Mouse (Mus musculus) CD8-positive naive resting alpha-beta T cell, adult 2 months (primary cell): ENCODE data around the gene Tirap.

Experiments used
- DNase-seq, 2 experiments: peaks; one replicate each; pipeline ENCODE4 v3.0.0; 2022; ENCODE audit warnings: low read depth in 2 of 2, low spot score in 2 of 2

Tirap gene

GRCm38 (mm10) chr9:35199772-35200471 is at the start of gene Tirap, which contains the start of gene Srpr:
Gene Tirap (minus strand): TSS chr9:35200291.
Gene Srpr (plus strand): TSS chr9:35200175.
- DNase-seq, result peak; percentile 77

- no peak for DNase-seq
Measured at GRCm38 (mm10) chr9:35249476-35249875, 49.4 kb upstream of the Tirap start.

GRCm38 (mm10) chr9:35247405-35247804 is 47.3 kb upstream of the Tirap start:
- DNase-seq, result no peak

GRCm38 (mm10) chr9:35239734-35240133 is 39.6 kb upstream of the Tirap start:
- DNase-seq, result no peak

- DNase-seq, result no peak
Measured at GRCm38 (mm10) chr9:35238915-35239571, 39.0 kb upstream of the Tirap start.

GRCm38 (mm10) chr9:35238371-35238770 is 38.3 kb upstream of the Tirap start:
- no peak for DNase-seq

- no peak for DNase-seq
Measured at GRCm38 (mm10) chr9:35235996-35236395, 35.9 kb upstream of the Tirap start.

- no peak for DNase-seq
Measured at GRCm38 (mm10) chr9:35228671-35229070, 28.6 kb upstream of the Tirap start.

GRCm38 (mm10) chr9:35223466-35223865 is 23.4 kb upstream of the Tirap start:
- DNase-seq, result no peak

GRCm38 (mm10) chr9:35217963-35218362 is 17.9 kb upstream of the Tirap start:
- no peak for DNase-seq

- no peak for DNase-seq
Measured at GRCm38 (mm10) chr9:35211573-35212511, 11.8 kb upstream of the Tirap start.

- DNase-seq, result peak; percentile 99
Measured at GRCm38 (mm10) chr9:35210542-35211474, 10.7 kb upstream of the Tirap start, which contains the start of gene Foxred1. Gene Foxred1 (minus strand): TSS chr9:35211055.

- no peak for DNase-seq
Measured at GRCm38 (mm10) chr9:35204421-35204820, 4.3 kb upstream of the Tirap start.

- DNase-seq, result no peak
Measured at GRCm38 (mm10) chr9:35203536-35203935, 3.4 kb upstream of the Tirap start.

GRCm38 (mm10) chr9:35200529-35201060 is 504 bp upstream of the Tirap start:
- DNase-seq, result no peak

GRCm38 (mm10) chr9:35198945-35199771 is 933 bp downstream of the Tirap start:
- peak in 1 of 2 experiments; percentile 8 for DNase-seq

- no peak for DNase-seq
Measured at GRCm38 (mm10) chr9:35198351-35198750, 1.7 kb downstream of the Tirap start.

GRCm38 (mm10) chr9:35197625-35198024 is 2.5 kb downstream of the Tirap start:
- DNase-seq, result no peak

GRCm38 (mm10) chr9:35194048-35194447 is 6.0 kb downstream of the Tirap start:
- DNase-seq, result no peak
